Mouse (Mus musculus) MEL (cell line): ENCODE data around the gene Sectm1b.
A peak's percentile ranks its signal among the peaks of the same experiment; 100 is the strongest.

Experiments
- CTCF ChIP-seq, 3 experiments: IDR thresholded peaks in 2 of 3; conservative IDR thresholded peaks in 1 of 3; 2 replicates each; pipeline ENCODE4 v1.5.1; 2011 to 2012; ENCODE audit warnings: low read length in 3 of 3, low read depth in 2 of 3, mild to moderate bottlenecking in 2 of 3, improper control_type of control experiment in 1 of 3, inconsistent platforms in 1 of 3, mixed read lengths in 1 of 3, moderate library complexity in 1 of 3; ENCODE audit not compliant: control insufficient read depth in 1 of 3, insufficient read depth in 1 of 3, poor library complexity in 1 of 3, severe bottlenecking in 1 of 3
- EP300 ChIP-seq, 2 experiments: IDR thresholded peaks; 2 replicates each; pipeline ENCODE4 v1.6.1; 2011; ENCODE audit warnings: improper control_type of control experiment in 2 of 2, low read length in 2 of 2, low read depth in 1 of 2, mild to moderate bottlenecking in 1 of 2
- MAZ ChIP-seq: IDR thresholded peaks from 2 replicates; pipeline ENCODE4 v1.6.1; 2012; ENCODE audit warnings: low read depth, mild to moderate bottlenecking, inconsistent platforms, low read length, improper control_type of control experiment
- MXI1 ChIP-seq: IDR thresholded peaks from 2 replicates; pipeline ENCODE4 v1.6.1; 2011; ENCODE audit warnings: mild to moderate bottlenecking, low read depth, low read length, improper control_type of control experiment
- POLR2A ChIP-seq, 2 experiments: IDR thresholded peaks; 2 replicates each; pipeline ENCODE4 v1.6.1; 2011 to 2012; ENCODE audit warnings: low read length in 2 of 2, mild to moderate bottlenecking in 2 of 2, control low read depth in 1 of 2, improper control_type of control experiment in 1 of 2, low read depth in 1 of 2, moderate library complexity in 1 of 2; ENCODE audit not compliant: control insufficient read depth in 1 of 2, insufficient read depth in 1 of 2, poor library complexity in 1 of 2
- POLR2AphosphoS5 ChIP-seq: IDR thresholded peaks from 2 replicates; pipeline ENCODE4 v1.6.1; 2012; ENCODE audit warnings: low read depth, borderline replicate concordance, mild to moderate bottlenecking, inconsistent platforms, low read length, moderate library complexity, mixed read lengths
- TCF12 ChIP-seq: IDR thresholded peaks from 2 replicates; pipeline ENCODE4 v1.6.1; 2014; ENCODE audit warnings: low read depth, mild to moderate bottlenecking, inconsistent platforms, low read length, improper control_type of control experiment, moderate library complexity
- ZKSCAN1 ChIP-seq: IDR thresholded peaks from 2 replicates; pipeline ENCODE4 v1.6.1; 2012; ENCODE audit warnings: low read depth, mild to moderate bottlenecking, inconsistent platforms, low read length, improper control_type of control experiment, moderate library complexity
- ZMIZ1 ChIP-seq: IDR thresholded peaks from 2 replicates; pipeline ENCODE4 v1.6.1; 2012; ENCODE audit warnings: low read depth, mild to moderate bottlenecking, inconsistent platforms, low read length, improper control_type of control experiment, moderate library complexity

DNA sequence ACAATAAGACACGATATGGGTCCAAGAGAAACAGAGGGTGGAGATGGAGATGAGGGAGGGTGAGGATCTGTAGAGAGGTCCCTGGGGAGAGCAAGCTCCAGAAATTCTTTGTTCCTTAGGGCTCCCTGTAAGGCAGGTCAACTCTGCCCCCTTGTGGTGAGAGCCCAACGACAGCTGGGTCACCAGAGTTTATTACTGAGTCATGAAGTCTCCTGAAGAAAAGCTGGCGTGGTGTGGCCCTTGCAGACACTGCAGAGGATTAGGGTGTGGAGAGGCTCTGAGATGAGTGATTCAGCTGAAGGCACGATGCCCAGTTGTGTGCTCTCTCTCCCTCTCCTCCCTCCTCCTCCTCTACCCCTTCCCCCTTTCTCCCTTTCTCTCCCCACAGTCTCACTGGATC is 22.2 kb downstream of the Sectm1b start:
- TF ChIP-seq MAZ (no peak), CTCF (IDR thresholded peaks at IDR 0.05 in 2 of 3, conservative IDR thresholded peaks at IDR 0.05 in 1 of 3; ENCODE audit: control insufficient read depth in 1 of 3, insufficient read depth in 1 of 3, low read depth in 2 of 3, low read length in 3 of 3, poor library complexity in 1 of 3, severe bottlenecking in 1 of 3) (peak in 2 of 3 experiments; percentile 89 to 95), TCF12 (no peak), EP300 (IDR thresholded peaks at IDR 0.05; ENCODE audit: low read depth in 1 of 2, low read length in 2 of 2) (no peak), POLR2AphosphoS5 (no peak), POLR2A (IDR thresholded peaks at IDR 0.05; ENCODE audit: control insufficient read depth in 1 of 2, insufficient read depth in 1 of 2, low read depth in 1 of 2, low read length in 2 of 2, poor library complexity in 1 of 2) (no peak), MXI1 (no peak), ZMIZ1 (no peak), ZKSCAN1 (no peak)
